Mouse (Mus musculus): ENCODE results near the gene Tbc1d9. TPM values are rescaled to one million over a fixed set of nuclear protein-coding genes. Genes with fewer than 3 reads are reported as not detected.

The Tbc1d9 gene
- polyA plus RNA-seq, 2 experiments, result 1.3 to 5.2 TPM

GRCm38 (mm10) chr8:83169127-83169526 lies 4.0 kb downstream of the Tbc1d9 start:
- TF ChIP-seq POLR2A (IDR thresholded peaks at IDR 0.05; ENCODE audit: borderline replicate concordance, extremely low read depth, insufficient read depth, insufficient read length), result no peak
- 0 out of 2 replicates have a peak, but pooled peaks cover 4% of the 10 kb centered on the region for H3K4me1 ChIP-seq (ENCODE audit: control insufficient read depth, insufficient read depth, low read length)

GRCm38 (mm10) chr8:83169709-83170108 lies 4.6 kb downstream of the Tbc1d9 start:
- H3K4me1 ChIP-seq (ENCODE audit: control insufficient read depth, insufficient read depth, low read length), result 0 out of 2 replicates have a peak, but pooled peaks cover 4% of the 10 kb centered on the region
- H3K36me3 ChIP-seq (ENCODE audit: control insufficient read depth, insufficient read depth, low read length), result no peaks in the 10 kb centered on the region
- no peaks in the 10 kb centered on the region for H3K27me3 ChIP-seq (ENCODE audit: control insufficient read depth, insufficient read depth, low read length)
- no peaks in the 10 kb centered on the region for H3K9me3 ChIP-seq (ENCODE audit: control insufficient read depth, low read length)
- H3K9ac ChIP-seq (ENCODE audit: low read depth, low read length, severe bottlenecking), result no peak overlapping the region
- DNase-seq (ENCODE audit: low spot score) (no peak), ATAC-seq (ENCODE audit: low FRiP score, low read depth) (no peak)
- H3K27ac ChIP-seq (replicated peaks; ENCODE audit: low read depth, low read length), result no peak overlapping the region
- no peak overlapping the region for H3K4me2 ChIP-seq (replicated peaks; ENCODE audit: low read depth, low read length, severe bottlenecking)
- H3K4me3 ChIP-seq (replicated peaks; ENCODE audit: low read length), result no peak overlapping the region
- 92% methylated on average over 2 of the region's 2 CpGs for WGBS
- no peak for TF ChIP-seq POLR2A (IDR thresholded peaks at IDR 0.05; ENCODE audit: borderline replicate concordance, extremely low read depth, insufficient read depth, insufficient read length)

More at GRCm38 (mm10) chr8:83169127-83169526, 4.0 kb downstream of the Tbc1d9 start:
- 87% methylated on average over 3 of the region's 3 CpGs for WGBS
- Histone ChIP-seq H3K9me3 (ENCODE audit: control insufficient read depth, low read length) (no peaks in the 10 kb centered on the region), H3K4me2 (replicated peaks; ENCODE audit: low read depth, low read length, severe bottlenecking) (no peak overlapping the region), H3K36me3 (ENCODE audit: control insufficient read depth, insufficient read depth, low read length) (no peaks in the 10 kb centered on the region), H3K27me3 (ENCODE audit: control insufficient read depth, insufficient read depth, low read length) (no peaks in the 10 kb centered on the region), H3K9ac (ENCODE audit: low read depth, low read length, severe bottlenecking) (no peak overlapping the region), H3K4me3 (replicated peaks; ENCODE audit: low read length) (no peak overlapping the region), H3K27ac (replicated peaks; ENCODE audit: low read depth, low read length) (no peak overlapping the region)
- no peak for ATAC-seq (ENCODE audit: low FRiP score, low read depth)
- DNase-seq (ENCODE audit: low spot score), result no peak

GRCm38 (mm10) chr8:83170894-83171293 lies 5.7 kb downstream of the Tbc1d9 start:
- H3K9me3 ChIP-seq (ENCODE audit: control insufficient read depth, low read length), result no peaks in the 10 kb centered on the region
- DNase-seq (ENCODE audit: low spot score) (no peak), ATAC-seq (ENCODE audit: low FRiP score, low read depth) (no peak)
- no peak for TF ChIP-seq POLR2A (IDR thresholded peaks at IDR 0.05; ENCODE audit: borderline replicate concordance, extremely low read depth, insufficient read depth, insufficient read length)
- H3K4me1 ChIP-seq (ENCODE audit: control insufficient read depth, insufficient read depth, low read length), result no peaks in the 10 kb centered on the region
- H3K27me3 ChIP-seq (ENCODE audit: control insufficient read depth, insufficient read depth, low read length), result no peaks in the 10 kb centered on the region
- no peak overlapping the region for H3K9ac ChIP-seq (ENCODE audit: low read depth, low read length, severe bottlenecking)
- 44% methylated on average over 6 of the region's 6 CpGs for WGBS
- no peak overlapping the region for H3K4me3 ChIP-seq (replicated peaks; ENCODE audit: low read length)
- H3K36me3 ChIP-seq (ENCODE audit: control insufficient read depth, insufficient read depth, low read length), result no peaks in the 10 kb centered on the region
- H3K27ac ChIP-seq (replicated peaks; ENCODE audit: low read depth, low read length), result no peak overlapping the region
- H3K4me2 ChIP-seq (replicated peaks; ENCODE audit: low read depth, low read length, severe bottlenecking), result no peak overlapping the region

DNA sequence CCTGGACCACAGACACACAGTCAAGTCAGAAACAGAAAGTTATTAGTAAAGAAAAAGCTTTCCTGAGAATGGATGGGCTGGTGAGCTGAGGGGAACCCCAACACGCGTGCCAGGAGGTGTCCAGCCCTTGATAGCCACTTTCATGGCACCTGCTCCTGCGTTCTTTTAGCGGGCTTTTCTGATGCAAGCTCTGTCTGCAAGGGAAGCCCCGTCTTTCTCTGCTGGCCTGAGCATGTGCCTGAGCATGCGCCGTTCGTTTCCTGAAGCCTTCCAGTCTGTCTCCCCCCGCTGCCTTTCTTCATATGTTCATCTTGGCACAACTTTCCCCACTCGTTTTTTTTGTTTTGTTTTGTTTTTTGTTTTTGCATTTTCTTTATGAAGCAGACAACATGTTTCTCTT lies 10.5 kb downstream of the Tbc1d9 start:
- Histone ChIP-seq H3K9ac (ENCODE audit: low read depth, low read length, severe bottlenecking) (no peak overlapping the region), H3K36me3 (ENCODE audit: control insufficient read depth, insufficient read depth, low read length) (no peaks in the 10 kb centered on the region), H3K4me2 (replicated peaks; ENCODE audit: low read depth, low read length, severe bottlenecking) (no peak overlapping the region), H3K4me3 (replicated peaks; ENCODE audit: low read length) (no peak overlapping the region), H3K9me3 (ENCODE audit: control insufficient read depth, low read length) (no peaks in the 10 kb centered on the region), H3K27ac (replicated peaks; ENCODE audit: low read depth, low read length) (no peak overlapping the region), H3K27me3 (ENCODE audit: control insufficient read depth, insufficient read depth, low read length) (no peaks in the 10 kb centered on the region), H3K4me1 (ENCODE audit: control insufficient read depth, insufficient read depth, low read length) (peaks cover 7% of the 10 kb centered on the region; the same call in 1 of the 2 replicates)
- TF ChIP-seq POLR2A (IDR thresholded peaks at IDR 0.05; ENCODE audit: borderline replicate concordance, extremely low read depth, insufficient read depth, insufficient read length), result no peak
- DNase-seq (ENCODE audit: low spot score), result no peak
- WGBS, result 75% methylated on average over 10 of the region's 10 CpGs
- ATAC-seq (ENCODE audit: low FRiP score, low read depth), result no peak

- no peaks in the 10 kb centered on the region for H3K36me3 ChIP-seq (ENCODE audit: control insufficient read depth, insufficient read depth, low read length)
- H3K4me3 ChIP-seq (replicated peaks; ENCODE audit: low read length), result no peak overlapping the region
- H3K27me3 ChIP-seq (ENCODE audit: control insufficient read depth, insufficient read depth, low read length), result no peaks in the 10 kb centered on the region
- H3K4me2 ChIP-seq (replicated peaks; ENCODE audit: low read depth, low read length, severe bottlenecking), result no peak overlapping the region
- H3K4me1 ChIP-seq (ENCODE audit: control insufficient read depth, insufficient read depth, low read length), result peaks cover 7% of the 10 kb centered on the region; the same call in 1 of the 2 replicates
- TF ChIP-seq POLR2A (IDR thresholded peaks at IDR 0.05; ENCODE audit: borderline replicate concordance, extremely low read depth, insufficient read depth, insufficient read length), result no peak
- no peak overlapping the region for H3K27ac ChIP-seq (replicated peaks; ENCODE audit: low read depth, low read length)
- no peaks in the 10 kb centered on the region for H3K9me3 ChIP-seq (ENCODE audit: control insufficient read depth, low read length)
- DNase-seq (ENCODE audit: low spot score) (no peak), ATAC-seq (ENCODE audit: low FRiP score, low read depth) (no peak)
- WGBS, result 50% methylated on average over 2 of the region's 2 CpGs
- H3K9ac ChIP-seq (ENCODE audit: low read depth, low read length, severe bottlenecking), result no peak overlapping the region
Observed at GRCm38 (mm10) chr8:83176785-83177184, 11.6 kb downstream of the Tbc1d9 start.
